Mouse (Mus musculus): ENCODE data around the gene Dnah11.
"Not testable (repeated sequence)": the region's sequence is repeated elsewhere in the genome, so short reads cannot be mapped to it uniquely, and the experiment has no call there.

The Dnah11 gene

DNA sequence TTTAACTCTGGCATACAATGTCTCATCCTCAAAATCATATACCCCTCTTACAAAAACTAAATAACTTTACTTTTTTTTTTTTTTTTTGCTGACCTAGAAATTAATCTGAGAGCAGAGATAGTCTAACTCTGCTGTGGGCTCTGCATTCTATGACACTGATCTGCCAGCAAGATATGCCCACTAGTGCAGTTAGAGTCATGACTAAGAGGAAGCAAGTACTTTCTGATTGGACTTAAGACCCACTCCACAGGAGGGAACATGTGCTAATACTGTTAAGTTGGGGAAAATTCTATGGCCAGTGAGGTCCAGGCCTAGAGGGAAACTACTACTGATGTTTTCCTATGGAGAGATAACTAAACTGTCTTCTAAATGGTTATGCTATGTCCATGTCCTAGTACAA, 225.1 kb downstream of the Dnah11 start:
- no peak for DNase-seq (ENCODE audit: low spot score)

DNA sequence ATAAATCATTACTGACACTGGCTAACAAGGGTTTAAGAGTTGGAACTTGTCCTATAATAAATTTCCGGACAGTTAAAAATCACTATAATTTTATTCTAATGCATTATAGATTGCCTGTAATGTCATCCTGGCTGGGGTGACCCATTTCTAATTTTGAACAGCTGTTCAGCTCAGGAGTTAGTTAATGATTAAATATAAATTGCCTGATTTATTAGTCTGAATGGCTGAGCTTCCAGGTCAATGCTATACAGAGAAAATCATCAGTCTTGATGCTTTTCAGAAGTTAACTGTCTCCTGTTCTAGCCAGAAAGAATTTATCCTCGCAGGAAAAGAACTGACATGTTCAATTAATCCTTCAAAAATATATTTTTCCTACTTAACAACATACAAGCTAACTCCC, 236.1 kb downstream of the Dnah11 start:
- DNase-seq (ENCODE audit: low spot score), result no peak

DNA sequence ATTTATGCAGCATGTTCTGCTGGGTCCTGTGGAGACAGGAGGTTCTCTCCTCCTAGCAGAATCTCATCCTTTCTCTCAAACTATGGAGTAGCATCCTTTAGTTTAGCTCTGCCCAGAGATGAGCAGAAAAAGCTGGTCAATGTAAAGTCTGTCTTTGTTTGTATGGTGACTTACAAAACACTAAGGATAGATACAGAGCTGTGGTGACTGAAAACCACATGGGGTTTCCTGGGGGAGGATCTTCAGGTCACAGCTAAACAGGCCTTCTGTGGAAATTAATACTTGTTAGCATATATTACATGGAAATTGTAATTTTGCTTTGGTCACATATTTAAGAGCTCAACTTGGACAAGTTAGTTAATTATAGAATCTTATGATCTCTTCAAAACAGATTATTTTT, 239.6 kb downstream of the Dnah11 start:
- DNase-seq (ENCODE audit: low spot score), result no peak

DNA sequence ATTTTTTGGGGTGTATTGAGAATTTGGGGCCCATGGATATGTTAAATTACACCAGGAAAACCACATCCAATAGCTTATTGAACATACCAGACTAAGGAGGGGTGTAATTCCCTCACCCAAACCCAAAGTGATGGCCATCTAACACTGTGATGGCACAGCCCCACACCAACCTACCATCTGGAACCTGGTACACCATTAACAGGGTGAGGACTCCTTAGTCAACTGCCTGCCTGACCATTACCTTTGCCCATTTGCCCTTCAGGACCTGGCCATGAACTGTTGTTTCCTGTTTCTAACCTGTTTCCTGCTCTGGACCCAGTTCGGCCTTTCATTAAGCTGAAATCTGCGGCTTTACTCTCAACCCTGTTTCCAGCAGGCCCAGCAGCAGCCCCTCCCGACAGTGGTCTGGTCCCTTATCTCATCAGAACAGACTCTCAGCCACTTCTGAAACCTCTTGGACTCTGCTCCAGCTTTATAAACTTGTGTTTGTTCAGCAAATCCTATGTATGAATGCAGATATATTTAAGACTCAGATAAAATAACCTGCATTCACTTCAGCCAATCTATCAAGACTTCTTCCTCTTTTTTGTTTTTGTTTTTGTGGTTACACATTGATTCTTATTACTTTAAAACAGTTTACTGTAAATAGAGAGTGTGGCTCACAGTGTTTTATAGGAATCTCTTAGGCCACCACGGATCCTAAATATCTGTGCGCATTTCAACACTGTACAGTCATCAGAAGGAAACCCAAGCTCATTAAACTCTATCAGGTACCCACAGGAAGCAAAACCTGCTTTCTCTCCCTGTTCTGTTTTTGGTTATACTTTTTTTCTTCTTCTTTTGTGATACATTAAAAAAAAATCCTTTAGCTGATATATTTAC, 251.8 kb downstream of the Dnah11 start:
- DNase-seq (ENCODE audit: low spot score), result no peak

DNA sequence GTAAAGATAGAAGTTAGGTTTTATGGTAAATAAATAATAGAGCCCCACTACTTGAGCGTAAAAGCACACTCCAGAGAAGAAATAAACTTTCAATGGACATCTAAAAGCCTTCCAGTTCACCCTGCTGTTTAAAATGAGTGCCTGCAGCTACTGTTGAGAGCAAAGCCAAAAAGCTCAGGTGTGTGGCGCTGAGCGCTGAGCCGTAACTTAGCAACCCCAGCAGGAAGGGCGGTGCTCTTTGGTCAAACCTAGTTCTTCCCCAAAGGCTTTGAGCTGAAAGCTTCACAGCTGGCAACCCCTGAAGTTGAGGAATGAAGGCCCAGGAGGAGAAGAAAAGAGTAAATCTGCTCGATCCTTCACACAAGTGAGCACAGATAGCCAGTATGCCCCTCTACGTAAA, 256.9 kb downstream of the Dnah11 start:
- no peak for DNase-seq (ENCODE audit: low spot score)

DNA sequence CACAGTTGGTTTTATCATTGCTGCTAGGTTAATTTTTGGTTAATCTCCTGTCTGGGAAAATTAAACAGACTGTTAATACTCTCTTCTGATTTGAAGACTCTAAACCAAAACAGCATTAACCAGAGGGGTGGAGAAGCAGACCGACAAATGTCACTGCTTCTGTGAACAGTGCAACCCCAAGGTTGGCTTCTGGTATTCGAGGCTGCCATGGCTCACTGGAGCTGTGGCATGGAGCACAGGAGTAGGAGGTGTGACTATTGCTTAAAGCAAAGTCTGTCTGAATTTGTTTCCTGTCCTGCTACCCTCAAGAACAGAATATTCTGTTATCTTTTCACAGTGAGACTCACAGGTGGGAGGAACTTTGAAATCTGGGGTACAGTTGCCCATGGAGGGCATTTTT, 260.6 kb downstream of the Dnah11 start:
- DNase-seq (ENCODE audit: low spot score), result no peak

DNA sequence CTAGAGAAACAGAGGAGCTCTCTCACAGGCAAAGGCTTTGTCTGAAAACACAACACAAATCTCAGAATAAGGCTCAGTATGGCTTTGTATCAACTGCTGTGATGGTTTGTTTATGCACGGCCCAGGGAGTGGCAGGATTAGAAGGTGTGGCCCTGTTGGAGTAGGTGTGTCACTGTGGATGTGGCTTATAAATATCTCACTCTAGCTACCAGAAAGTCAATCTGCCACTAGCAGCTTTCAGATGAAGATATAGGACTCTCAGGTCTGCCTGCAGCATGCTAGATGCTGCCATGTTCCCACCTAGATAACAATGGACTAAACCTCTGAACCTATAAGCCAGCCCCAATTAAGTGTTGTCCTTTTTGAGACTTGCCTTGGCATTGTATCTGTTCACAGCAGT, 266.8 kb downstream of the Dnah11 start:
- no peak for DNase-seq (ENCODE audit: low spot score)

DNA sequence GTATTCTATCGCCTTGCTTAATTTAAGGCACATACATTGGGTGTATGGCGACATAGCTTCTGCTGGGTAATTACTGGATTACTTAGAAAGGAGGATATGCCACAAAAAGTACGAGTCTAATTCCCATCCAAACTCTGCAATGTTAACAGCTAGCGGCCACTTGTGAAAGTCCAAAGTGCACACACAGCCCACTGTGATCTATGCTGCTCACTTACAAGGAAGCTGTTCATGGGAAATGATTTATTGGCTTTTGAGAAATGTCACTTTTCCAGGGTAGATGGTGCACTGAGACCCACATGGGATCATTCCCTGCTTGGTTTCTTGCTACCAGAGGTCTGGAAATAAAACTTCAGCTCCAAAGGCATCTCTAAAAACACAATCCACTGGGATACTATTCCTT, 269.1 kb downstream of the Dnah11 start:
- no peak for DNase-seq (ENCODE audit: low spot score)

DNA sequence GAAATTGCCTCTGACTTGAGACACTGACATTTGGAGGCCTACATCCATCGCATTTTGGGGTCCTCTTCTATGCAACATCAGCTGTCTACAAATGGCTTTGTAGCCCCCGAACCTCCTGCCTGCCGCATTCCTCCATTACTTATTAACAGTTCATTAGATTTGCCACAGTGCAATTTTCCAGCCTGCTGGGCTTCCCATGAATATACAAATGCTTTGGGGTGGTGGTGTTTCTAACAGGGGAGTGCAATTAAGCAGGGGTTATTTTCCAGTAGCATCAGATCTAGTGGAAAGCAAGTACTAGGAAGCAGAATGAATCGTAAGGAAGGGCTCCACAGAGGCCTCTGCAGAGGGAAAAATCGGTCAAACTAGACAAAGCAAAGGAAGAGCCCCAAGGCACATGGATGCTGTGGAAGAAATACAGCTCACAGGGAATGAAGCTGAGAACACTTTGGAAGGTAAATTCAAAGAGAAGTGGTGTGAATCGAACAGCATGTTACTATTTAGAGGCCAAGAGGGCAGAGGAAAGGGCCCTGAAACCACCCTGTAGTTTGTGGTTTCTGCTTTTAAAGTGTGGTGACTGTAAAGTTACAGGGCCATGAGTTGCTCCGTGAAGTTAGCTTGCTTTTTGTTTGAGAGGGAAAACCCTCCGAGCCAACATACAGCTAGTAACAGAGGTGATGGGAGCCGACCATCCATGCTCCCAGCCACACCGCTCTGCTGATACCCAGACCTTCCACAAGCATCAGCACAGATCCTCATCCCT, 282.8 kb downstream of the Dnah11 start:
- DNase-seq (ENCODE audit: low spot score), result no peak

DNA sequence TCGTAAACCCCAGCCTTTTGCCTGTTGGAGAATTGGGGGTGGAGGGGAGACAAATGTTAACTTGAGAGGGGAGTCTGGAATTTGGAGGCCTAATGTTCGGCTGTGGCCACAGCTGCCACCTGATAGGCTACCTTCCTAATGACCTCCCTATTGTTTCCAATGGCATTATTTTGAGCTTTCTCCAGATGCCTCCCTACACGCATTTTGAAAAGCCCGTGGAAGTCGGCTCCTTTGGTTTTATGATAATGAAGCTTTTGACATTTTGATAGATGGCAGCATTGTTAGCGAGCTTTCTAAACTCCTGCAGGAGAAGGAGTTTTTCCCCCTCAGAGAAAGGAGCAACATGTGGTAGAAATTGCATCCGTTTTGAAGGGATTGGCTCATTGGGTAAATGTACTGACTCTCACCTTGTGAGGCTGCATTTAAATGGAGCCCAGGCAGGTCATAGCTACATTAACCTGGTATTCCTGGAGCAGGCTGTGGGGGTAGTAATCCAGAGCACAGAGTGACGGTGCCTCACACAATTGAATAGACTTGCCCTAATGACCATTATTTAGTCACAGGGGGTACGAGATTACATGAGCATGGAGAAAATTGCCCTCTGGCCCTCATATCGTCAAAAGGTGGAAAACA, 284.1 kb downstream of the Dnah11 start:
- DNase-seq (ENCODE audit: low spot score), result no peak

DNA sequence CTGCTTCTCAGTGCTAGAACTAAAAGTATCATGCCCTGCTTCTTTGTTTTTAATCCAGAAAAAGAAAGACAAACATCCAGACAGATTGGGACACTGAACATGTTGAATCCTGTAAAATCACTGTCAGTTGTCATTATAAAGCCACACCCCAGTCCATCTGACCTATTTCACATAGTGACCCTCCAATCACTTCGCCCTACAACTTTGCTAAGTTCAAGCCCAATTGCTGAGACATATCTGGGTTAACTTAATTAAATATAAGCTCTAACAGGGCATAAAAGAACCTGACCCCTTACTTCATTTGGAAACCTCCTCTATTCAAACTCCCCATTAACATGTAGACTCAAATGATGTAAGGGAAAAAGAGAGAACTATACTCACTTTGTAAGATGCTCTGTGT, 287.4 kb downstream of the Dnah11 start:
- DNase-seq (ENCODE audit: low spot score), result no peak

DNA sequence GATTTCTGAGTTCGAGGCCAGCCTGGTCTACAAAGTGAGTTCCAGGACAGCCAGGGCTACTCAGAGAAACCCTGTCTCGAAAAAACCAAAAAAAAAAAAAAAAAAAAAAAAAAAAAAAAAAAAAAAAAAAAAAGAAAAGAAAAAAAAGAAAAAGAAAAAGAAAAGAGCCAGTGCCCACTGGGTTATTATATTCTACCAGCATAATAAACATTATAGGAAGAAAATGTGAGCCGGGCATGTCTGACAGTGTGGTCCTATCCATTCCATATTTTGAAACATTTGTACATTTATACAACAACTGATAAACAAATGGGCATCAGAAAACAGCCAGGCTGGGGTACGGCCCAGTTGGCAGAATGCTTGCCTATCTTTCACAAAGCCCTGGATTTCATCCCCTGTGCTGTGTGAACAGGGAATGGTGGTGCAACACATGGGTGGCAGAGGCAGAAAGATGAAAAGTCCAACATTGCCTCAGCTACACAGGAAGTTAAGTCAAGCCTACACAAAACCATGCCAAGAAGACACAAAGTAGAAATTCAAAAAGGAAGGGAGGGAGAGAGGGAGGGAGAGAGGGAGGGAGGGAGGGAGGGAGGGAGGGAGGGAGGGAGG, 293.5 kb downstream of the Dnah11 start:
- not testable (repeated sequence) for DNase-seq (ENCODE audit: low spot score)

DNA sequence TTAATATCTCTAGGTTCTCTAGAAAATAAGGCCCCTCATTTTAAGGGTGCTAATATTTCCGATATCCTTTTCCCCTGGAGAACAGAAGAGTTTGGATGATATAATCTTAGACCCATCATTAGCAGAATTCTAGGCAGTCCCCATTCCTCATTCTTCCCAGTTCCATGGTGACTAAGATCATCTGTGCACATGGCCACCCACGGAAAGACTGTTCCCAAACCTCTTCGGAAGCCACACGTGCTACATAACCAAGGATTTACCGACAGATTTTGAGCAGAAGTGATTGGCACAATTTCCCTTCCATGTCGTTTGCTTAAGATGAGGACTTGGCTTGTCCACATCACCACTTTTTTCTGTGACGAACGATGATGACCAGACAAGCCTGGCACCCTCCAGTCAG, 295.2 kb downstream of the Dnah11 start:
- no peak for DNase-seq (ENCODE audit: low spot score)

DNA sequence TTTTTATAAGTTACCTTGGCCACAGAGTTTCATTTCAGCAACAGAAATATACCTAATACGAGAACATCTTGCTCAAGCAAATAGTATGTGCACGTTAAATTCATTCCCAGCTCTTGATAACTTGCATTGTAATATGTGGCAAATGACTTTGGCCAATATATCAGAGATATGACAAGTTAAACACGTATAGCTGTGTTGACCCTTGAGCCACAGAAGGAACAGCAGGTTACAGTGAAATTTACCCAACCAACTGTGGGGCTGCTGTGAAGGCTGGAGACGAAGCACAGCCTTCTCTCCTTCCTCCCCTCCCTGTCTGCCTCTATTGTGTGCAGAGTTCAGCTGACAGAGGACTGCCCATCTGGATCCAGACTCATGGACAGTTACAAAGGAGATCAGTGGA, 297.5 kb downstream of the Dnah11 start:
- not testable (repeated sequence) for DNase-seq (ENCODE audit: low spot score)

DNA sequence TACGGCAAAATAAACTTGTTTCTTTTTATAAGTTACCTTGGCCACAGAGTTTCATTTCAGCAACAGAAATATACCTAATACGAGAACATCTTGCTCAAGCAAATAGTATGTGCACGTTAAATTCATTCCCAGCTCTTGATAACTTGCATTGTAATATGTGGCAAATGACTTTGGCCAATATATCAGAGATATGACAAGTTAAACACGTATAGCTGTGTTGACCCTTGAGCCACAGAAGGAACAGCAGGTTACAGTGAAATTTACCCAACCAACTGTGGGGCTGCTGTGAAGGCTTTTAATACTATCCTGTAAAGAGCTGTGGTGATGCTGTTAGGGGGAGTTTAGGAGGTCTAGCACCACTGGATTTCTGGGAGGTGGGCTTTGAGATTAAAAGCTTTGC, 298.0 kb downstream of the Dnah11 start:
- not testable (repeated sequence) for DNase-seq (ENCODE audit: low spot score)

DNA sequence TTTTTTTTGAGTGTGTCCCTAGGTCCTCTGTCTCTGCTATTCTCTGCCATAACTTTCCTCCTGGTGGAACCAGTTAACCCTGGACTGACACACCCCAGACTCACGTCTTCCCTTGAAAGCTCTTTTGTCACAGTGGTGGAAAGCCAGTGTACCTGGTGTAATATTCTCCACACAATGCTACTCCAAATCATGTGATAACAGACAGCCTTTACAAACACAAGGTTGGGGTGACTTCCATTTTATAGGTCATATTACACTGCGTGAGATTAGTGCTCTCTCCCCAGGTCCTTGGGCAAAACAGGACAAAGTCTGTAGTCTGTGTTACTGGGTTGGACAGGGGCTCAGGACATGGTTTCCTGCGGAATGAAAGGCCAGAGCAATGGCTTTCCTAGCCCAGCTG, 311.4 kb downstream of the Dnah11 start:
- DNase-seq (ENCODE audit: low spot score), result no peak

DNA sequence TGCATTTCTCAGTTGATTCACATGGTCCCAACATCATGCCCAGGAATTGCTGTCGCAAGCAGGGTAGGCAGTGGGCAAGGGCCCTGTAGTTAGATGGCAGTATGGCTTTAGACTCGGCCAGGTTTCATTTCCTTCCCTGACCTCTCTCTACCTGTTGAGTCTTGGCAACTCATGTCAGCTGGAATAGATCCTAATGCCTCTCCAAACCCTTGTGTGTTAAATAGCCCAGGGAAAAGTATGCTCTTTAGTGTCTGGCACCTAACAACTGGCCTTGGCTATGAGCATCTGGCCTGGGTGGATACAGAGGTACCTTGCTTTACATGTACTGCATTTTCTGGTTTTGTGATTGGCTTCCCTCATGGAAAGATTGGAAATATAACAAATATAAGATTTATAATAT, 314.2 kb downstream of the Dnah11 start:
- DNase-seq (ENCODE audit: low spot score), result no peak

DNA sequence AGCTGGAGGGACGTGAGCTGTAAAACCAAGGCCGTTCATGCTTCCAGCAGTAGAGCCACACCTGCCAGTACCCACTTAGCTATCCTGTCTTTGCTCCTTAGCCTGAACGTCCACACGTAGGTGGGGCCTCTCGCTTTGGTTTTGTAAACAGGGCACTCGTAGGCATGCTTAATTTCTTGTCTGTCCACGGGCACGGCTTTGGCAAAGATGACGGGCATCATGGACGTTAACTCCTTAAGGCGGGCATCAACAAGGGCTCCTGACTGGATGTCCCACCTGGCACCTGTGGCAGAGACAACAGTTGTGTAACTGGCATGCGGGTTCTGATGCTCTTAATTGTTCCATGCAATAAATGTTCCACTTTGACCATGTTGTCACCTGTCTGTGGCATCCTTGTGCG, 320.5 kb downstream of the Dnah11 start:
- DNase-seq (ENCODE audit: low spot score), result no peak

DNA sequence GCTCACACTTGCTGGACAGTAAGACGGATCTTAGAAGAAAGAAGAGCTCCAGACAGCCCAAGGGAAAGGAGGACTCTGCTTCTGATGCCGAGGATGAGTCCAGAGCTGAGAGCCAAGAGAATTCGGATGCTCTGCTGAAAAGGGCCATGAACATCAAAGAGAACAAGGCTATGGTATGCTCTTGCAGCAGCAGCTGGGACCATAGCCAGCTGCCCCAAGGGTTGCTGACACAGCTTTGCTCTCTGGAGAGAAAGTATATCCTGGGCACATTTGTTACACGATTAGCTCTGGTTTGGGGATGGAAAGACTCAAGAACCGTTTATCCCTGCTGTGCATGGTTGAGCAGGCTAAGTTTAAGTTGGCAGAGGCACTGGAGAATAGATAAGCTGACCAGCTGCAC, 326.6 kb downstream of the Dnah11 start:
- no peak for DNase-seq (ENCODE audit: low spot score)

DNA sequence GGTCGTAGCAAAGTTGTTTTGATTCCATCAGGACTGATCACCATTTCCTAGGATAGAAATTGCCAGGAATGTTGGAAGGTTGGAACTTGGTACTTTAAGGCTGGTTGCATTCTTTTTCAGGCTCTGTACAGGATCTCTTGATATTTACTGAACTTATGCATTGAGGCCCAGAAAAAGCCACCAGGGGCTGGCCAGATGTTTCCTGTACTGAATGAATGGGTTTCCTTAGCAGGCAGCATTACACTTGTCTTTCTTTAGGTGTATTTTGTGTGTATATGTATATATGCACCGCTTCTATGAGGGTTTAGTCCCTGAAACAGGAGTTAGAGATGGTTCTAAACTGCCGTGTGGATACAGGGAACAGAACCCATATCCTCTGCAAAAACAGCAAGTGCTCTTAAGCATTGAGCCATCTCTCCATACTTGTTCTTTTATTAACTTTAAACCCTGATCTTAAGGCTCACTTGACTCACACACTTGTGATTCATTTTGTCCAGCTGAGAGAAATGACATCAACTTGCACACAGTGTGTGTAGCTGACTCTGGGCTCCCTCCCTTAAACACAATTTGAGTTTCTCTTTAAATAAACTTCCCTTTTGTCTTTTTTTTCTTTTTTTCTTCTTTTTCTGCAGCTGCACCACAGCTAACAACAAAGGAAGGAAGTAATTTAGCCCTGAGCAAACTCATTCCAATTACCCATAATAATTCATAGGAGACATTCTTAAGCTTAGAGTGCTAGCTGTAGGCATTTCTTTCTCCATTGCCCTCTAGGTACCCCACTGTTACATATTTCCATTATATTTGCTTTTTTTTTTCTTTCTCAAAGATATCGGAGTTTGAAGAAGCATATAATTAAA, 330.9 kb downstream of the Dnah11 start:
- no peak for DNase-seq (ENCODE audit: low spot score)

DNA sequence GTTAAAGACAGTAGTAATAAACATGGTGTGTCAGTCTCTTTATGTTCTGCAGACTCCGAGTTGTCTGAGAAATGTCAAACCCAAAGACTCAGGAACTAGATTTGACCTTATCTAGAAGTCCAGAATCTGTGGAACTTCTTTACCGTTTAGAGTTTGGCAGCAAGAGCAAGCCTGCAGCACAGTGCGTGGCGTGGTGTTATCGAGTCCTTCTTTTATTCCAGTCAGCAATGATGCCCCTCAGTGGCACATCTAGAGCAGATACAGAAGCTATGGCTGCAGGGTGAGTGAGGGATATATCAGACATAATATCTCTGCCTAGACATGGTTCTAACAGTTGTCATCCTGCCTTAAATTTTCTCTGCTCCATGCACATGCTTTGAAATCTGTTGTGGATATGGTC, 336.2 kb downstream of the Dnah11 start:
- DNase-seq (ENCODE audit: low spot score), result no peak

DNA sequence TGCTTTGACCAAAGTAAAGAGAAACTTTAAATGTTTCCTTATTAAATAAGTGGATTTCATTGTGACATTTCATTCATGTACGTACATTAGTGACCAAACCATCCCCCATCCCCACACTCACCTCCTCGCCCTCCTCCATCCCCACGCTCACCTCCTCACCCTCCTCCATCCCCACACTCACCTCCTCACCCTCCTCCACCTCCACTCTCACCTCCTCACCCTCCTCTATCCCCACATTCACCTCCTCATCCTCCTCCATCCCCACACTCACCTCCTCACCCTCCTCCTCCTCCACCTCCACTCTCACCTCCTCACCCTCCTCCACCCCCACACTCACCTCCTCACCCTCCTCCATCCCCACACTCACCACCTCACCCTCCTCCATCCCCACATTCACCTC, 337.6 kb downstream of the Dnah11 start:
- DNase-seq (ENCODE audit: low spot score), result no peak

Data from ovary, postnatal 10 days (tissue).